ENCODE assay signal across 35 mouse cellular contexts in genomic region chr1:74404206-74404605, GRCm38 (mm10). TPM values are rescaled to one million over a fixed set of nuclear protein-coding genes. Genes with fewer than 3 reads are reported as not detected.
"Had no signal": no experiment of that assay in that cellular context is flagged by ENCODE, and none has a peak within 500 bp of the region (broad histone marks: within the 10 kb centered on the region; RNA-seq: fewer than 3 reads in every experiment).

No protein-coding gene starts in this region.

- H3K27ac ChIP-seq: left cerebral cortex, adult 2 months; limb, embryonic 10.5 days; limb, embryonic 12.5 days; limb, embryonic 13.5 days; limb, embryonic 15.5 days; liver, embryonic 13.5 days; liver, embryonic 14.5 days; liver, embryonic 15.5 days; lung, embryonic 15.5 days; macrophage; midbrain, embryonic 10.5 days; midbrain, embryonic 12.5 days; midbrain, embryonic 13.5 days; midbrain, embryonic 15.5 days had no signal

- DNase-seq: left cerebral cortex, postnatal 4 days; liver; liver, embryonic 13.5 days; liver, postnatal 0 days; lung, adult 18-20 months; lung, adult 2 months; lung, embryonic 14.5 days; lung, postnatal 10 days; lung, postnatal 14 days; lung, postnatal 36 days; lung, postnatal 4 days; midbrain, embryonic 14.5 days had no signal

- H3K9me3 ChIP-seq: limb, embryonic 10.5 days; limb, embryonic 12.5 days; limb, embryonic 13.5 days; limb, embryonic 15.5 days; liver, embryonic 13.5 days; liver, embryonic 15.5 days; lung, embryonic 15.5 days; megakaryocyte, embryonic 14.5 days; midbrain, embryonic 10.5 days; midbrain, embryonic 12.5 days; midbrain, embryonic 13.5 days; midbrain, embryonic 15.5 days had no signal

- H3K9ac ChIP-seq: limb, embryonic 12.5 days; limb, embryonic 13.5 days; limb, embryonic 15.5 days; liver, embryonic 13.5 days; liver, embryonic 14.5 days; liver, embryonic 15.5 days; liver, postnatal 0 days; lung, embryonic 14.5 days; lung, embryonic 15.5 days; midbrain, embryonic 12.5 days; midbrain, embryonic 13.5 days; midbrain, embryonic 15.5 days had no signal

- H3K4me2 ChIP-seq: limb, embryonic 12.5 days; limb, embryonic 13.5 days; limb, embryonic 15.5 days; liver, embryonic 11.5 days; liver, embryonic 13.5 days; liver, embryonic 15.5 days; lung, embryonic 14.5 days; lung, embryonic 15.5 days; midbrain, embryonic 11.5 days; midbrain, embryonic 12.5 days; midbrain, embryonic 13.5 days; midbrain, embryonic 15.5 days had no signal

- H3K27me3 ChIP-seq: limb, embryonic 13.5 days; limb, embryonic 15.5 days; liver, embryonic 13.5 days; liver, embryonic 15.5 days; lung, embryonic 15.5 days; midbrain, embryonic 12.5 days; midbrain, embryonic 13.5 days; midbrain, embryonic 15.5 days had no signal

- ATAC-seq: liver, postnatal 0 days; lung, postnatal 0 days; midbrain, embryonic 13.5 days; midbrain, embryonic 15.5 days; midbrain, embryonic 16.5 days had no signal

- H3K36me3 ChIP-seq: limb, embryonic 10.5 days; limb, embryonic 12.5 days; limb, embryonic 13.5 days; limb, embryonic 15.5 days; liver, embryonic 13.5 days; liver, embryonic 15.5 days; lung, embryonic 15.5 days; midbrain, embryonic 10.5 days; midbrain, embryonic 12.5 days; midbrain, embryonic 13.5 days; midbrain, embryonic 15.5 days had no signal

- H3K4me1 ChIP-seq: lung, embryonic 15.5 days; midbrain, embryonic 12.5 days; midbrain, embryonic 13.5 days; midbrain, embryonic 15.5 days had no signal

- H3K4me3 ChIP-seq: left cerebral cortex, adult 2 months; limb, embryonic 10.5 days; limb, embryonic 12.5 days; limb, embryonic 13.5 days; limb, embryonic 15.5 days; liver, embryonic 13.5 days; liver, embryonic 15.5 days; lung, embryonic 15.5 days; megakaryocyte, embryonic 14.5 days; midbrain, embryonic 10.5 days; midbrain, embryonic 12.5 days; midbrain, embryonic 13.5 days; midbrain, embryonic 15.5 days; myocyte had no signal

RNA-seq across cellular contexts. Expression of gene Vil1, which starts 5.0 kb away (rescaled TPM):
- total RNA-seq: megakaryocyte progenitor cell, adult 5-6 weeks; megakaryocyte, adult 5-6 weeks; megakaryocyte-erythroid progenitor cell, adult 5-6 weeks; monocyte, adult 5-6 weeks had no signal

RNA-seq across cellular contexts. Expression of gene Catip, which starts 42.3 kb away (rescaled TPM):
- total RNA-seq: megakaryocyte-erythroid progenitor cell, adult 5-6 weeks had no signal
- polyA plus RNA-seq: liver, embryonic 15.5 days; liver, postnatal 0 days had no signal
